Mouse (Mus musculus) embryonic fibroblast, embryonic 13.5 days (primary cell): ENCODE results near the gene Zfp961. TPM values are rescaled to one million over a fixed set of nuclear protein-coding genes. Genes with fewer than 3 reads are reported as not detected.
"Not testable (repeated sequence)": the region's sequence is repeated elsewhere in the genome, so short reads cannot be mapped to it uniquely, and the experiment has no call there.

Source experiments
- H3K27ac ChIP-seq: 2 replicates; pipeline ENCODE4 v1.5.1; 2012; ENCODE audit warnings: low read length, control low read depth, inconsistent platforms; ENCODE audit not compliant: insufficient read depth
- H3K4me1 ChIP-seq: 2 replicates; pipeline ENCODE4 v1.6.1; 2011; ENCODE audit warnings: low read length; ENCODE audit not compliant: control insufficient read depth, insufficient read depth
- H3K4me3 ChIP-seq: 2 replicates; pipeline ENCODE4 v1.5.1; 2011; ENCODE audit warnings: mild to moderate bottlenecking, control low read depth, low read length; ENCODE audit not compliant: insufficient read depth
- CTCF ChIP-seq: IDR thresholded peaks from 2 replicates; pipeline ENCODE4 v1.5.1; 2011; ENCODE audit warnings: mild to moderate bottlenecking, control low read depth, low read length, moderate library complexity, borderline replicate concordance; ENCODE audit not compliant: insufficient read depth
- POLR2A ChIP-seq: IDR thresholded peaks from 2 replicates; pipeline ENCODE4 v1.6.1; 2011; ENCODE audit warnings: low read depth, mild to moderate bottlenecking, control low read depth, low read length, moderate library complexity
- polyA plus RNA-seq: library from polyadenylated mRNA; stranded (reverse); fragments of >200 nt; gene quantifications from 2 replicates; pipeline ENCODE4 v1.2.4, GENCODE M21; 2011; ENCODE audit warnings: low read depth; ENCODE audit not compliant: missing spikeins, insufficient read length

Zfp961 gene
- polyA plus RNA-seq, result 11.1 and 12.5 TPM in 2 replicates

- Histone ChIP-seq H3K27ac (no peak within 1 kb of the TSS), H3K4me1 (no peaks in the 10 kb centered on the region), H3K4me3 (peak within 1 kb of the TSS; percentile 70)
- TF ChIP-seq CTCF (no peak), POLR2A (peak; percentile 86)
These were observed at the start of gene Zfp961 for GRCm38 (mm10) chr8:71950482-71951221. Zfp961 (plus strand) TSS chr8:71951038.

- not testable (repeated sequence) for H3K4me3 ChIP-seq, H3K4me1 ChIP-seq, H3K27ac ChIP-seq
These were observed 47.8 kb upstream of the Zfp961 start for GRCm38 (mm10) chr8:71903084-71903483.

- Histone ChIP-seq H3K4me3 (no peak overlapping the region), H3K27ac (no peak overlapping the region), H3K4me1 (no peaks in the 10 kb centered on the region)
- no peak for TF ChIP-seq POLR2A
- no peak for TF ChIP-seq CTCF
These were observed 44.0 kb upstream of the Zfp961 start for GRCm38 (mm10) chr8:71906809-71907208.

- H3K4me3 ChIP-seq, result no peak overlapping the region
- no peak for TF ChIP-seq POLR2A
- no peak for TF ChIP-seq CTCF
These were observed 43.0 kb upstream of the Zfp961 start for GRCm38 (mm10) chr8:71907798-71908257.

GRCm38 (mm10) chr8:71908309-71909261 lies 42.3 kb upstream of the Zfp961 start, which contains the start of the genes Zfp882 and Zfp617:
Zfp882 (plus strand) TSS chr8:71908608.
Zfp617 (plus strand) TSS chr8:71908635.
- Histone ChIP-seq H3K4me3 (peak within 1 kb of the TSS; percentile 79), H3K27ac (peak within 1 kb of the TSS; percentile 89), H3K4me1 (no peaks in the 10 kb centered on the region)
- peak; percentile 54 for TF ChIP-seq POLR2A
- peak; percentile 54 for TF ChIP-seq CTCF

More at GRCm38 (mm10) chr8:71907798-71908257, 43.0 kb upstream of the Zfp961 start:
- no peak overlapping the region for H3K27ac ChIP-seq
- no peaks in the 10 kb centered on the region for H3K4me1 ChIP-seq

- H3K27ac ChIP-seq, result no peak overlapping the region
- TF ChIP-seq POLR2A, result no peak
- TF ChIP-seq CTCF, result no peak
- no peaks in the 10 kb centered on the region for H3K4me1 ChIP-seq
- no peak overlapping the region for H3K4me3 ChIP-seq
These were observed 38.6 kb upstream of the Zfp961 start for GRCm38 (mm10) chr8:71912286-71912685.

GRCm38 (mm10) chr8:71922567-71923401 lies 28.1 kb upstream of the Zfp961 start:
- Histone ChIP-seq H3K27ac (peak overlapping the region; percentile 83), H3K4me3 (peak overlapping the region; percentile 65), H3K4me1 (no peaks in the 10 kb centered on the region)
- peak; percentile 86 for TF ChIP-seq POLR2A
- TF ChIP-seq CTCF, result no peak

- TF ChIP-seq POLR2A (no peak), CTCF (no peak)
- no peaks in the 10 kb centered on the region for H3K4me1 ChIP-seq
- H3K27ac ChIP-seq, result no peak overlapping the region
- H3K4me3 ChIP-seq, result no peak overlapping the region
These were observed 25.0 kb upstream of the Zfp961 start for GRCm38 (mm10) chr8:71925791-71926190.

GRCm38 (mm10) chr8:71926551-71926950 lies 24.3 kb upstream of the Zfp961 start:
- Histone ChIP-seq H3K27ac (no peak overlapping the region), H3K4me3 (no peak overlapping the region), H3K4me1 (no peaks in the 10 kb centered on the region)
- TF ChIP-seq CTCF (no peak), POLR2A (no peak)
